Mouse (Mus musculus): ENCODE measurements around the gene Eif4h. TPM values are rescaled to one million over a fixed set of nuclear protein-coding genes. Genes with fewer than 3 reads are reported as not detected.
A peak's percentile ranks its signal among the peaks of the same experiment; 100 is the strongest.

The Eif4h gene
- total RNA-seq, 2 experiments from 2014 or later, result 79.4 to 93.5 TPM

GRCm38 (mm10) chr5:134572508-134573214 is 66.6 kb downstream of the Eif4h start:
- ATAC-seq (replicated peaks; ENCODE audit: low FRiP score, poor library complexity, severe bottlenecking), result 0 out of 2 replicates have a peak, but pooled peaks have one; percentile 24

DNA sequence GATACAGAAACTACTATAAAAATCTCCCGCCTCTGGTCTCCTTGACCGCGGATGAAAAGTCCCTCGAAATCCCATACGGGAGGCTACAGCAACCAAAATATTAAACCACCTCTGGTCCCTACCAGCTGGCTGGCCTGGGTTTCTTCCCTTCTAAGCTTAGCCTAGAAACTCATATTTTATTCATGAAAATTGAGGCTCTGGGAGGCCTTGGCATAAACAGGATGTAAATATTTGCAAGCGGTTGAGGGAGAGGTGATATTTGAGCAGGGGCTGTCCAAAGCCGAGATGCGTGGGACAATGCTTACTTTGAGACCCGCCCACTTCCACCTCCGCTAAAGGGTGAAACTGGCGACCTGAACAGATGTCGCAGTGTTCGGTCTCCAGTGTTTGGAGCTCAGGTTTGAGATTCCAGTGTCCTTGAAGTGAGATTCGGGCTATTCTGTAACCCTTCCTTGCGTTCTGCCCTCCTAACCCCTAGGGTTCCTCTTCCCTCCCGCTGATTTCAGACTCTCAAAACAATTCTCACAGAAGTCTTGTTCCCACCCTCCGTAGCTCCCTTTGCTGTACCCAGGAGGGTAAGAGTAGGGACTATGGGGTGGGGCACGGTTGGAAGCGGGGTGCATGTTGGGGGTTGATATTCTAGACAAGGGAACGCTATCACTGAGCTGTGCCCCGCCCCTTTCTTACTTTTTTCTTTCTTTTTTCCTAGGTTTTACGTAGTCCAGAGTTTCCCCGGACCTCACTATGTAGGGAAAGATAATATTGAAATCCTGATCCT is 67.4 kb downstream of the Eif4h start:
- ATAC-seq (replicated peaks; ENCODE audit: low FRiP score, poor library complexity, severe bottlenecking), result peak; percentile 55; the same call in 1 of the 2 replicates

Other genes starting within 250 kb of the Eif4h start
- gene Gtf2ird1, start 182.8 kb downstream of the Eif4h start, total RNA-seq (2015; ENCODE audit: low replicate concordance), result 3.3 and 29.0 TPM in 2 replicates
- gene Gtf2ird1, start 182.8 kb downstream of the Eif4h start, total RNA-seq (2017; ENCODE audit: low replicate concordance), result 2.2 TPM in 2 replicates
- 0.21 and 0.96 TPM in 2 replicates for gene Clip2, start 87.1 kb downstream of the Eif4h start, total RNA-seq (2015; ENCODE audit: low replicate concordance)
- 2.1 and 4.0 TPM in 2 replicates for gene Clip2, start 87.1 kb downstream of the Eif4h start, total RNA-seq (2017; ENCODE audit: low replicate concordance)
- gene Syna, start 79.3 kb downstream of the Eif4h start, total RNA-seq (2015; ENCODE audit: low replicate concordance), result 0.84 TPM in 1 of 2 replicates, not detected in the other
- not detected in 2 replicates for gene Syna, start 79.3 kb downstream of the Eif4h start, total RNA-seq (2017; ENCODE audit: low replicate concordance)
- gene Rfc2, start 58.1 kb downstream of the Eif4h start, total RNA-seq (2015; ENCODE audit: low replicate concordance), result 26.7 and 51.0 TPM in 2 replicates
- 14.7 and 23.7 TPM in 2 replicates for gene Rfc2, start 58.1 kb downstream of the Eif4h start, total RNA-seq (2017; ENCODE audit: low replicate concordance)
- gene Lat2, start 24.5 kb downstream of the Eif4h start, total RNA-seq (2015; ENCODE audit: low replicate concordance), result 1.5 and 5.0 TPM in 2 replicates
- gene Lat2, start 24.5 kb downstream of the Eif4h start, total RNA-seq (2017; ENCODE audit: low replicate concordance), result 7.5 and 10.9 TPM in 2 replicates
- 0.19 and 2.1 TPM in 2 replicates for gene Limk1, start 49.1 kb upstream of the Eif4h start, total RNA-seq (2015; ENCODE audit: low replicate concordance)
- 2.1 and 3.6 TPM in 2 replicates for gene Limk1, start 49.1 kb upstream of the Eif4h start, total RNA-seq (2017; ENCODE audit: low replicate concordance)
- gene Eln, start 107.8 kb upstream of the Eif4h start, total RNA-seq (2015; ENCODE audit: low replicate concordance), result not detected in 2 replicates
- not detected in 2 replicates for gene Eln, start 107.8 kb upstream of the Eif4h start, total RNA-seq (2017; ENCODE audit: low replicate concordance)

Measured in erythroblast, adult 5-6 weeks (primary cell).